Mouse (Mus musculus) small intestine, adult 2 months (tissue): ENCODE results near the gene Slit1. TPM values are rescaled to one million over a fixed set of nuclear protein-coding genes. Genes with fewer than 3 reads are reported as not detected.

Experiments
- H3K27ac ChIP-seq: fragments of 200-500 bp; 2 replicates; pipeline ENCODE4 v1.5.1; 2012; ENCODE audit warnings: low read depth, low read length, control low read depth, inconsistent platforms; ENCODE audit not compliant: insufficient read depth
- H3K27me3 ChIP-seq: fragments of 200-500 bp; 2 replicates; pipeline ENCODE4 v1.6.1; 2012; ENCODE audit warnings: mild to moderate bottlenecking, moderate library complexity, low read length, inconsistent platforms; ENCODE audit not compliant: control insufficient read depth, insufficient read depth
- H3K36me3 ChIP-seq: fragments of 200-500 bp; 2 replicates; pipeline ENCODE4 v1.6.1; 2012; ENCODE audit warnings: mild to moderate bottlenecking, low read length, control low read depth, inconsistent platforms; ENCODE audit not compliant: control insufficient read depth, insufficient read depth
- H3K4me1 ChIP-seq: fragments of 200-500 bp; 2 replicates; pipeline ENCODE4 v1.6.1; 2012; ENCODE audit warnings: low read length, inconsistent platforms, mixed read lengths; ENCODE audit not compliant: control insufficient read depth, insufficient read depth, insufficient read length
- H3K4me3 ChIP-seq: fragments of 200-500 bp; 2 replicates; pipeline ENCODE4 v1.5.1; 2012; ENCODE audit warnings: low read depth, mild to moderate bottlenecking, control low read depth, inconsistent platforms, low read length, moderate library complexity
- CTCF ChIP-seq: fragments of 200-500 bp; IDR thresholded peaks from 2 replicates; pipeline ENCODE4 v1.5.1; 2012; ENCODE audit warnings: low read depth, mild to moderate bottlenecking, control low read depth, inconsistent platforms, low read length, moderate library complexity, mixed read lengths; ENCODE audit not compliant: insufficient replicate concordance, insufficient read length; ENCODE audit errors: extremely low read depth
- POLR2A ChIP-seq: fragments of 200-500 bp; IDR thresholded peaks from 2 replicates; pipeline ENCODE4 v1.6.1; 2012; ENCODE audit warnings: low read depth, mild to moderate bottlenecking, control low read depth, inconsistent platforms, low read length, moderate library complexity
- WGBS: fragments of 180-500 bp; shearing (Covaris S2); methylation state at CpG from one replicate; pipeline ENCODE4 v1.1.7; 2018; 5-methylcytosine and 5-hydroxymethylcytosine counted together
- polyA plus RNA-seq: library from polyadenylated mRNA; depleted of rRNA; stranded (reverse); fragments of >200 nt; gene quantifications from 2 replicates; pipeline ENCODE4 v1.2.3, GENCODE M21; 2012

Gene Slit1
- polyA plus RNA-seq, 1 experiment, result 0.94 TPM

- Histone ChIP-seq H3K36me3 (no peaks in the 10 kb centered on the region), H3K27me3 (no peaks in the 10 kb centered on the region), H3K27ac (no peak overlapping the region), H3K4me3 (no peak overlapping the region), H3K4me1 (peaks cover 6% of the 10 kb centered on the region; the same call in 1 of the 2 replicates)
- WGBS, result 40% methylated on average over 9 of the region's 9 CpGs
- TF ChIP-seq CTCF (no peak), POLR2A (no peak)
Observed at GRCm38 (mm10) chr19:41657446-41657845, 86.0 kb downstream of the Slit1 start.

- H3K4me1 ChIP-seq, result peaks cover 6% of the 10 kb centered on the region; the same call in 1 of the 2 replicates
- no peak for TF ChIP-seq CTCF
- no peak for TF ChIP-seq POLR2A
- no peaks in the 10 kb centered on the region for H3K27me3 ChIP-seq
- no peaks in the 10 kb centered on the region for H3K36me3 ChIP-seq
- H3K27ac ChIP-seq, result no peak overlapping the region
- whole genome bisulfite sequencing, result 76% methylated on average over 14 of the region's 14 CpGs
- no peak overlapping the region for H3K4me3 ChIP-seq
Observed at GRCm38 (mm10) chr19:41656671-41657070, 86.8 kb downstream of the Slit1 start.

- Histone ChIP-seq H3K27me3 (no peaks in the 10 kb centered on the region), H3K27ac (no peak overlapping the region), H3K4me3 (no peak overlapping the region), H3K36me3 (no peaks in the 10 kb centered on the region), H3K4me1 (peaks cover 6% of the 10 kb centered on the region; the same call in 1 of the 2 replicates)
- 12% methylated on average over 9 of the region's 9 CpGs for WGBS
- TF ChIP-seq CTCF (peak; percentile 83; the same call in 1 of the 2 replicates), POLR2A (no peak)
Observed at GRCm38 (mm10) chr19:41655970-41656369, 87.5 kb downstream of the Slit1 start.

DNA sequence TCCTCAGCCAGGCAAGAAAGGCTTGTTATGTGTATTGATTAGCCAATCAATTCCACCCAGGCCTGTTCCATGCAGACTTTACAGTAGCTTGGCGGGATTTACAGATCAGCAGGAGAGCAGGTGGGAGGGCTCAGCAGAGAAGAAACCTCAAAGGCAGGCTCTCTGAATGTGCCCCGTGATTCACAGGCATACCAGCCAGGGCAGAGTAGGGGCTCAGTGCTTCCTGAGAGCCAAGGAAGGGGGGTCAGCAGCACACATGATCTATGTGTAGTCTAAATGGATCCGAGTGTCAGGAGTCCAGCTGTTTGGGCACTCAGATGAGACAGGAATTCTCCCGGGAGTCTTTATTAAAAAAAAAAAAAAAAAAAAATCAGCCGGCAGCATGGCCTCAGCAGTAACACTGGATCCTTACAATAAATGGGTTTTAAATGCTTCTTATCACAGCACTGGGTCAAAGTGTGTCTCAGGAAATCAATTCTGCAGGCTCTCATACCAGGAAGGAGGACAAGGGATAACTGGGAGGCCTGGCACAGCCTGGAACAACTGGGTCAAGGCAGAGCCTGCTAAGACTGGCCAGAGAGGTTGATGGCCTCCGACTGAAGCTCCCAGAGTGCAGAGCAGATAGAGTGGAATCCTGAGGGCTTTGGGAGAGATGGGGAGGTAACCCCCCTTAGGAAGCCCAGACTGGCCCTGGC lies 88.2 kb downstream of the Slit1 start:
- TF ChIP-seq POLR2A (no peak), CTCF (no peak)
- Histone ChIP-seq H3K27ac (no peak overlapping the region), H3K36me3 (no peaks in the 10 kb centered on the region), H3K4me1 (peaks cover 6% of the 10 kb centered on the region; the same call in 1 of the 2 replicates), H3K4me3 (no peak overlapping the region), H3K27me3 (no peaks in the 10 kb centered on the region)
- 12% methylated on average over 6 of the region's 6 CpGs for WGBS

DNA sequence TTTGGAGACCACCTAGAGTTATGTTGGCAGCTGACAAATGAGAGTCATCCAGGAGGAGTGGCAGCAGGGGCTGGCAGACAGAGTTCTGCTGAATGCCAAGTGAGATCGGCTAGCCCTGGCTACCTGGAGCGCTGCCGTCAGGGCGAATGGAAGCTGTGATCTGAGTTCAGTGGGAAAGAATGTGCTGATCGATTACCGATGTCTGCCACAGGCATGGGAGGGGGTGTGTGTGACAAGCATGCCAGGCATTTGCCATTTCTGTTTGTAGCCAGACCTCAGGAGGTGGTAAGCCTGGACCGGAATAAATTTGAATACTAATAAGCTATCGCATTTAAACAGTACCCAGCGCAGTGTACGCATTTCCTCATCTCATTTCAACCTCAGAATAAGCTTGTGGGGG lies 91.5 kb downstream of the Slit1 start:
- Histone ChIP-seq H3K36me3 (no peaks in the 10 kb centered on the region), H3K4me1 (peaks cover 6% of the 10 kb centered on the region; the same call in 1 of the 2 replicates), H3K27me3 (no peaks in the 10 kb centered on the region), H3K27ac (no peak overlapping the region), H3K4me3 (no peak overlapping the region)
- WGBS, result 77% methylated on average over 10 of the region's 10 CpGs
- no peak for TF ChIP-seq CTCF
- TF ChIP-seq POLR2A, result no peak

DNA sequence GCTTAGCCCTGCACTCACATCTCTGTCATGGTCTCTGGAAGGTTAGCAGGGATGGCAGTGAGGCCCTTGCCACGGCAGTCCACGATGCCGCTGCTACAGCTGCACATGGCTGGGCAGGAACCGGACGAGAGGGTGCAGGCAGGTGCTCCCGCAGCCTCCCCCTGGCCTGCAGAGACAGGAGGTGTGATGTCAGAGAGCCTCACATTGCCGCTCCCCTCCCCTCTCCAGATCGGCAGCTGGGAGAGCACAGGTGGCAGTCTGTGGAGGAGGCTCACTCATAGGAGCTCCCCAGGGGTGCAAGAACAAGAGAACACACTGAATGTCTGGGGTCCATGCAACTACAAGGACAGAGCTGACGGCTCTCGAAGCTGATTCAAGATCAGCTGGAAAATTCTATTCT lies 94.1 kb downstream of the Slit1 start:
- 47% methylated on average over 10 of the region's 10 CpGs for WGBS
- Histone ChIP-seq H3K36me3 (no peaks in the 10 kb centered on the region), H3K27ac (no peak overlapping the region), H3K4me1 (no peaks in the 10 kb centered on the region), H3K4me3 (no peak overlapping the region), H3K27me3 (no peaks in the 10 kb centered on the region)
- TF ChIP-seq CTCF (no peak), POLR2A (no peak)

GRCm38 (mm10) chr19:41646947-41647631 lies 96.4 kb downstream of the Slit1 start:
- WGBS, result 40% methylated on average over 16 of the region's 16 CpGs

More at GRCm38 (mm10) chr19:41646947-41647631, 96.4 kb downstream of the Slit1 start:
- H3K27me3 ChIP-seq, result no peaks in the 10 kb centered on the region
- no peak overlapping the region for H3K27ac ChIP-seq
- H3K4me1 ChIP-seq, result no peaks in the 10 kb centered on the region
- no peaks in the 10 kb centered on the region for H3K36me3 ChIP-seq
- TF ChIP-seq POLR2A (no peak), CTCF (peak; percentile 78; the same call in 1 of the 2 replicates)
- no peak overlapping the region for H3K4me3 ChIP-seq
